Mouse (Mus musculus): ENCODE results near the gene Fbxl5. TPM values are rescaled to one million over a fixed set of nuclear protein-coding genes. Genes with fewer than 3 reads are reported as not detected.

Gene Fbxl5
- total and polyA plus RNA-seq, 3 experiments: 20.9 to 45.3 (median 28.1) TPM

DNA sequence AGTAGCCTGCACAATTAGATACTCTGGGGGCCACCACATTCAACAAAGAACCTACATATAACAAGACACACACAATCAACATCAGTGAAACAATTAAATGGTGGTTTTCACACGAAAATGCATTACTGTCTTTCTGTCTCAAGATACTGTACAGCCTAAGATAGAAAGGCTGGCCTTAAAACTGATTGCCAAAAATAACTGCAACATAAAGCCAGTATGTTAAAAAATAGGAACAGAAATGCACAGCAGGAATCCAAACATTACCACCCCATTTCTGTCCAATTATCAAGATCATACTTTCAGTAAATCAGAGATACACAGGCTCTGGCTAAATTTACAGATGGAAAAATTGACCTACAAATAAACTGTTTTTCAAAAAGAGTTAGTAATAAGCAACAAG lies 44.4 kb downstream of the Fbxl5 start:
- DNase-seq (ENCODE audit: extremely low read depth): no peak
- Histone ChIP-seq H3K4me2 (ENCODE audit: insufficient read depth, low read depth, poor library complexity, severe bottlenecking) (no peak overlapping the region), H3K27ac (ENCODE audit: insufficient read depth, low read depth) (no peak overlapping the region), H3K79me2 (replicated peaks; ENCODE audit: control insufficient read depth, extremely low read depth, insufficient read depth, poor library complexity, severe bottlenecking) (peaks cover 35% of the 10 kb centered on the region), H3K36me3 (replicated peaks in 1 of 2; ENCODE audit: control insufficient read depth in 1 of 2, insufficient read depth in 1 of 2, low read length in 1 of 2) (peaks cover 2 to 15% of the 10 kb centered on the region in 2 experiments), H3K27me3 (replicated peaks) (no peaks in the 10 kb centered on the region), H3K9ac (ENCODE audit: insufficient read depth, low read depth) (no peak overlapping the region), H3K4me3 (replicated peaks in 1 of 3; ENCODE audit: low read depth in 2 of 3, low read length in 2 of 3, poor library complexity in 1 of 3) (no peak overlapping the region), H3K9me3 (replicated peaks; ENCODE audit: low read length) (no peaks in the 10 kb centered on the region), H3K4me1 (ENCODE audit: control insufficient read depth in 1 of 2, insufficient read depth in 2 of 2) (peaks cover 0 to 49% of the 10 kb centered on the region in 2 experiments; a peak in 2 of 4 replicates)
- in situ Hi-C loops (cut with MboI; ENCODE audit: low pct_ligation_motif_present, low pct_unique_long_range_greater_than_20kb, low sequenced_read_pairs) (no loop called here), dilution Hi-C loops (cut with MboI; ENCODE audit: extremely low pct_ligation_motif_present, extremely low pct_unique_long_range_greater_than_20kb, low sequenced_read_pairs) (no loop called here)
- TF ChIP-seq ELF1 (IDR thresholded peaks at IDR 0.05; ENCODE audit: low read depth, low read length) (no peak), E2F4 (IDR thresholded peaks at IDR 0.05; ENCODE audit: insufficient replicate concordance, low read depth, low read length) (no peak), MYC (IDR thresholded peaks at IDR 0.05; ENCODE audit: low read depth, low read length) (no peak), SIN3A (IDR thresholded peaks at IDR 0.05; ENCODE audit: low read length) (no peak), RAD21 (IDR thresholded peaks at IDR 0.05; ENCODE audit: low read depth, low read length) (no peak), ZC3H11A (IDR thresholded peaks at IDR 0.05; ENCODE audit: low read depth, low read length) (no peak), ZMIZ1 (IDR thresholded peaks at IDR 0.05; ENCODE audit: low read depth, low read length) (no peak), IRF4 (IDR thresholded peaks at IDR 0.05; ENCODE audit: low read depth, low read length) (no peak), CHD2 (IDR thresholded peaks at IDR 0.05; ENCODE audit: low read length) (no peak), ZKSCAN1 (IDR thresholded peaks at IDR 0.05; ENCODE audit: borderline replicate concordance, low read depth, low read length) (no peak), PAX5 (IDR thresholded peaks at IDR 0.05; ENCODE audit: low read length) (no peak)

DNA sequence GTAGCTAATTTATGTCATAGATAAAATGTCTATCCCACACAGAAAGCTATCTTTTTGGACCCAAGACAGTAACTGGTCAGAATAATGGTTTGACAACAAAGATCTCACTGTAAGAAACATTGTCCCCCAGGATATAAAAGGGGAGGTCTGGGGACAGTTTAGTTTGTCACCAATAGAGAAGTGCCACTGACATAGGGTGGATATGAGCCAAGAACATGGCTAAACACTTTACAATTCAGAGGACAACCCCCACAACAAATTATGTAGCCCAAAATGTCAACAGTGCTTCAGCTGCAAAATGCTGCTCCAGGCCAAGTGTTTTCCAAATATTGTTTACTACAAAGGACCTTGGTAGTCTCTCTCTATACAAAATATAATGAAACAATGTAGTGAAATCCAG lies 45.0 kb downstream of the Fbxl5 start:
- Histone ChIP-seq H3K27ac (ENCODE audit: insufficient read depth, low read depth) (no peak overlapping the region), H3K9me3 (replicated peaks; ENCODE audit: low read length) (no peaks in the 10 kb centered on the region), H3K9ac (ENCODE audit: insufficient read depth, low read depth) (no peak overlapping the region), H3K36me3 (replicated peaks in 1 of 2; ENCODE audit: control insufficient read depth in 1 of 2, insufficient read depth in 1 of 2, low read length in 1 of 2) (peaks cover 2 to 17% of the 10 kb centered on the region in 2 experiments), H3K4me1 (ENCODE audit: control insufficient read depth in 1 of 2, insufficient read depth in 2 of 2) (peaks cover 0 to 55% of the 10 kb centered on the region in 2 experiments; a peak in 2 of 4 replicates), H3K4me3 (replicated peaks in 1 of 3; ENCODE audit: low read depth in 2 of 3, low read length in 2 of 3, poor library complexity in 1 of 3) (no peak overlapping the region), H3K79me2 (replicated peaks; ENCODE audit: control insufficient read depth, extremely low read depth, insufficient read depth, poor library complexity, severe bottlenecking) (peaks cover 33% of the 10 kb centered on the region), H3K4me2 (ENCODE audit: insufficient read depth, low read depth, poor library complexity, severe bottlenecking) (no peak overlapping the region), H3K27me3 (replicated peaks) (no peaks in the 10 kb centered on the region)
- no peak for DNase-seq (ENCODE audit: extremely low read depth)
- dilution Hi-C loops (cut with MboI; ENCODE audit: extremely low pct_ligation_motif_present, extremely low pct_unique_long_range_greater_than_20kb, low sequenced_read_pairs): no loop called here
- in situ Hi-C loops (cut with MboI; ENCODE audit: low pct_ligation_motif_present, low pct_unique_long_range_greater_than_20kb, low sequenced_read_pairs): no loop called here
- TF ChIP-seq ZMIZ1 (IDR thresholded peaks at IDR 0.05; ENCODE audit: low read depth, low read length): no peak
- no peak for TF ChIP-seq PAX5 (IDR thresholded peaks at IDR 0.05; ENCODE audit: low read length)
- no peak for TF ChIP-seq USF2 (conservative IDR thresholded peaks at IDR 0.05; ENCODE audit: low read depth, low read length)
- TF ChIP-seq MAZ (IDR thresholded peaks at IDR 0.05; ENCODE audit: low read depth, low read length): no peak

DNA sequence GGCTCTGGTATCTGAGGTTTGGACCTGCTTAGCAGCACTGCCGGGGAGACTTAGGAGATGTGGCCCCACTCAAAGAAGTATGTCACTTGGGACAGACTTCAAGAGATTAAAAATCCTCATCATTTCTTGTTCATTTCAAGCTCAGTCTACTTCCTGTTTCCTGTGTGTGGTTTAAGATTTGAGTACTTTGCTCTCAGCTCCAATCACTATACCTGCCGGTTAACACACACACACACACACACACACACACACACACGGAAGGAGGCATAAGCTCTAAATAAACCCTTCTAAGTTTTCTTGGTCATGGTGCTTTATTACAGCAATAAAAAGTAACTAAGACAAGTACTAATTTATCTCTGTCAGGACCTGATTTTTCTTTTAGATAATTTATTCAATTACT lies 49.9 kb downstream of the Fbxl5 start:
- Histone ChIP-seq H3K4me3 (replicated peaks in 1 of 3; ENCODE audit: low read depth in 2 of 3, low read length in 2 of 3, poor library complexity in 1 of 3) (no peak overlapping the region), H3K27me3 (replicated peaks) (no peaks in the 10 kb centered on the region), H3K4me2 (ENCODE audit: insufficient read depth, low read depth, poor library complexity, severe bottlenecking) (no peak overlapping the region), H3K27ac (ENCODE audit: insufficient read depth, low read depth) (no peak overlapping the region), H3K36me3 (replicated peaks in 1 of 2; ENCODE audit: control insufficient read depth in 1 of 2, insufficient read depth in 1 of 2, low read length in 1 of 2) (peaks cover 8 to 43% of the 10 kb centered on the region in 2 experiments), H3K9me3 (replicated peaks; ENCODE audit: low read length) (no peaks in the 10 kb centered on the region), H3K9ac (ENCODE audit: insufficient read depth, low read depth) (no peak overlapping the region), H3K79me2 (replicated peaks; ENCODE audit: control insufficient read depth, extremely low read depth, insufficient read depth, poor library complexity, severe bottlenecking) (peaks cover 7% of the 10 kb centered on the region; the same call in 1 of the 2 replicates), H3K4me1 (ENCODE audit: control insufficient read depth in 1 of 2, insufficient read depth in 2 of 2) (peaks cover 0 to 29% of the 10 kb centered on the region in 2 experiments; a peak in 2 of 4 replicates)
- dilution Hi-C loops (cut with MboI; ENCODE audit: extremely low pct_ligation_motif_present, extremely low pct_unique_long_range_greater_than_20kb, low sequenced_read_pairs): no loop called here
- TF ChIP-seq PAX5 (IDR thresholded peaks at IDR 0.05; ENCODE audit: low read length): no peak
- TF ChIP-seq NELFE (IDR thresholded peaks at IDR 0.05; ENCODE audit: low read depth, low read length): no peak
- TF ChIP-seq USF1 (IDR thresholded peaks at IDR 0.05; ENCODE audit: low read depth, low read length): no peak
- no peak for TF ChIP-seq MEF2A (IDR thresholded peaks at IDR 0.05; ENCODE audit: borderline replicate concordance, low read depth, low read length)
- TF ChIP-seq POLR2A (IDR thresholded peaks at IDR 0.05; ENCODE audit: low read depth, low read length): no peak
- no peak for TF ChIP-seq USF2 (conservative IDR thresholded peaks at IDR 0.05; ENCODE audit: low read depth, low read length)
- TF ChIP-seq E2F4 (IDR thresholded peaks at IDR 0.05; ENCODE audit: insufficient replicate concordance, low read depth, low read length): no peak
- TF ChIP-seq ZKSCAN1 (IDR thresholded peaks at IDR 0.05; ENCODE audit: borderline replicate concordance, low read depth, low read length): no peak
- no peak for TF ChIP-seq POLR2AphosphoS2 (IDR thresholded peaks at IDR 0.05; ENCODE audit: low read depth, low read length)
- no peak for TF ChIP-seq UBTF (IDR thresholded peaks at IDR 0.05; ENCODE audit: low read depth, low read length)
- no peak for TF ChIP-seq CTCF (conservative IDR thresholded peaks at IDR 0.05 in 1 of 2, IDR thresholded peaks at IDR 0.05 in 1 of 2; ENCODE audit: low read depth in 2 of 2, low read length in 2 of 2)
- in situ Hi-C loops (cut with MboI; ENCODE audit: low pct_ligation_motif_present, low pct_unique_long_range_greater_than_20kb, low sequenced_read_pairs): no loop called here
- DNase-seq (ENCODE audit: extremely low read depth): peak; percentile 29

Data from CH12.LX (cell line).